Mouse (Mus musculus) liver, embryonic 15.5 days (tissue): ENCODE results near the gene Mrps17. TPM values are rescaled to one million over a fixed set of nuclear protein-coding genes. Genes with fewer than 3 reads are reported as not detected.

Source experiments
- ATAC-seq: fragments of 200-750 bp; cut with Nextera tagmentation; 2 replicates; pipeline ENCODE4 v1.8.0; 2017; ENCODE audit warnings: moderate number of reproducible peaks, mild to moderate bottlenecking, moderate library complexity; ENCODE audit not compliant: insufficient read depth
- H3K27ac ChIP-seq: fragments of 300-500 bp; sonication (generic); replicated peaks from 2 replicates; pipeline ENCODE4 v1.5.1; 2015; ENCODE audit warnings: mild to moderate bottlenecking, inconsistent platforms
- H3K27me3 ChIP-seq: fragments of 300-500 bp; sonication (generic); 2 replicates; pipeline ENCODE4 v1.6.1; 2015; ENCODE audit warnings: mild to moderate bottlenecking, inconsistent platforms
- H3K36me3 ChIP-seq: fragments of 300-500 bp; sonication (generic); replicated peaks from 2 replicates; pipeline ENCODE4 v1.6.1; 2015; ENCODE audit warnings: moderate library complexity, mild to moderate bottlenecking, inconsistent platforms
- H3K4me1 ChIP-seq: fragments of 300-500 bp; sonication (generic); replicated peaks from 2 replicates; pipeline ENCODE4 v1.6.1; 2015; ENCODE audit warnings: inconsistent platforms
- H3K4me2 ChIP-seq: fragments of 300-500 bp; sonication (generic); 2 replicates; pipeline ENCODE4 v1.6.1; 2015; ENCODE audit warnings: moderate library complexity, mild to moderate bottlenecking, inconsistent platforms
- H3K4me3 ChIP-seq: fragments of 300-500 bp; sonication (generic); replicated peaks from 2 replicates; pipeline ENCODE4 v1.5.1; 2015; ENCODE audit warnings: mild to moderate bottlenecking, inconsistent platforms
- H3K9ac ChIP-seq: fragments of 300-500 bp; sonication (generic); 2 replicates; pipeline ENCODE4 v1.6.1; 2015; ENCODE audit warnings: moderate library complexity, mild to moderate bottlenecking, inconsistent platforms
- H3K9me3 ChIP-seq: fragments of 300-500 bp; sonication (generic); replicated peaks from 2 replicates; pipeline ENCODE4 v1.6.1; 2016; ENCODE audit warnings: inconsistent platforms
- WGBS: fragments of 180-500 bp; shearing (Covaris S2); methylation state at CpG from one replicate; pipeline ENCODE4 v1.1.7; 2015; ENCODE audit warnings: mixed read lengths; ENCODE audit not compliant: insufficient replicate concordance; 5-methylcytosine and 5-hydroxymethylcytosine counted together
- polyA plus RNA-seq: library from polyadenylated mRNA; unstranded; fragments of >200 nt; fragmentation: Nextera tagmentation; extraction: Ambion mirVana; gene quantifications from 2 replicates; pipeline ENCODE4 v1.2.1, GENCODE M21; 2015

Mrps17 gene
- polyA plus RNA-seq, 1 experiment from 2014 or later, result 95.5 TPM

DNA sequence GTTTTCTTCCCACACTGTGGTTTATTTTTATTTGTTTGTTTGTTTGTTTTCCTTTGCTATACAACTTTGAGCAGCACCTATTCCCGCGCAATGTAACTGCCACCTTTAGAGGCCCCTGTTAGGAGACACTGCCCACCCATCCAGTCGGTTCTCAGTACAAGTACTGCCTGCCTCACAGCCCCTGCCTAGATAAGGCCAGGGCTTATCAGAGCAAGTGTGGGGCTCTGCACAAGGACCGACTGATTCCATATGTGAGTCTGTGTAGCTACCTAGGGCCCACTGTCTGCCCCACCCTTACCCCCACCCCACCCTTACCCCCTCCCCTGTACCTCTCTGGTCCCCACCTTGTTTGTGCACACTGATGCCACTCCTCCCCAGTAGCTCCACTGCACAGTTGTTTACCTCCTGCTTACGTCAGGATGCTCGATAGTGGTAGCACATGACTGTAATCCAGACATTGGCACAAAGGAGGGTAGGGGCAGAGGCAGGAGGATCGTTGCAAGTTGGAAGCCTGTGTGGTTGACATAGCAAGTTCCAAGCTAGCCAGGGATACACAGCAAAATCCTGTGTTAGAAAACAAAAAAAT is 27.7 kb downstream of the Mrps17 start:
- peak; percentile 95 for ATAC-seq
- Histone ChIP-seq H3K4me3 (no peak overlapping the region), H3K27ac (peak overlapping the region; percentile 79), H3K9me3 (no peaks in the 10 kb centered on the region), H3K4me1 (peaks cover 32% of the 10 kb centered on the region), H3K4me2 (peak overlapping the region; percentile 44), H3K9ac (no peak overlapping the region), H3K36me3 (peaks cover 28% of the 10 kb centered on the region), H3K27me3 (no peaks in the 10 kb centered on the region)
- WGBS, result 19% methylated on average over 7 of the region's 7 CpGs

DNA sequence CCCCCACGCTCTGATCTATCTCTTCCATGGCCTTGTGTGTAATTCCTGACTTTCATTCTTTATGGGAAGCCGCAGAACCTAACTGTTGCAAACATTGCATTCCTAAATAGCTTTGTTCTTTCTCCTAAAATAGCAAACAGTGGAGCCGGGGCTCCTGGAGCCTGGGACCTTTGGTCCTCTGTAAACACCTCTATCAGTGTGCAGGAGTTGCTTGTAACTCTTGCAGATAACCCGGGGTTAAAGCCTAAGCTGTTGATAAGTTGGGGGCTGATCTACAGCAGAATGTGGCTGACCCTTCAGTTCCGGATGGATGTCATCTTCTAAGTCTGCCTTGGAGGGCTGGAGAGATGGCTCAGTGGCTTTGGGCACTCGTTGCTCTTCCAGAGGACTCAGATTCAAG is 28.8 kb downstream of the Mrps17 start:
- Histone ChIP-seq H3K9me3 (no peaks in the 10 kb centered on the region), H3K9ac (peak overlapping the region; percentile 15; the same call in 1 of the 2 replicates), H3K27ac (peak overlapping the region; percentile 79), H3K4me3 (no peak overlapping the region), H3K36me3 (peaks cover 33% of the 10 kb centered on the region), H3K4me1 (peaks cover 32% of the 10 kb centered on the region), H3K27me3 (no peaks in the 10 kb centered on the region), H3K4me2 (peak overlapping the region; percentile 44)
- peak; percentile 50 for ATAC-seq
- 35% methylated on average over 6 of the region's 6 CpGs for WGBS

DNA sequence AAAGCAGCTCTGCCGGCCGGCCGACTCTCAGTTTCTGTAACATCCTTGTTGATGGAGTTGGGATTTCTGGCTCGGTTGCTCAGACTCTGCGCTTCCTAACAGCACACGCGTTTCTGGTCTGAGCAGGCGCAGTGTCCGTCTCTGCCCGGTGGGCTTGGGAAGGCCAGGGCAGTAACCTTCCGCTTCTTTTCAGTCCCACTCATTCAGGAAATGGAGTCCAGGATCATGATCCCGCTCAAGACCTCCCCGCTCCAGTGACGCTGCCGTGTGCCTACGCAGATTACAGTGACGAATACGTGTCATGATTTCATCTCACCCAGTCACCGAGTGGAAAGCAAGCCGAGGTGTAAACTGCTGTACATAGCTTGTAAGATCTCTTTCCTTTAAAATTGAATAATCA is 41.6 kb downstream of the Mrps17 start:
- H3K4me2 ChIP-seq, result no peak overlapping the region
- no peak overlapping the region for H3K9ac ChIP-seq
- H3K36me3 ChIP-seq, result peaks cover 12% of the 10 kb centered on the region; the same call in 1 of the 2 replicates
- H3K27ac ChIP-seq, result no peak overlapping the region
- ATAC-seq, result no peak
- WGBS, result 88% methylated on average over 20 of the region's 20 CpGs
- H3K9me3 ChIP-seq, result no peaks in the 10 kb centered on the region
- H3K4me3 ChIP-seq, result no peak overlapping the region
- H3K4me1 ChIP-seq, result no peaks in the 10 kb centered on the region
- no peaks in the 10 kb centered on the region for H3K27me3 ChIP-seq

DNA sequence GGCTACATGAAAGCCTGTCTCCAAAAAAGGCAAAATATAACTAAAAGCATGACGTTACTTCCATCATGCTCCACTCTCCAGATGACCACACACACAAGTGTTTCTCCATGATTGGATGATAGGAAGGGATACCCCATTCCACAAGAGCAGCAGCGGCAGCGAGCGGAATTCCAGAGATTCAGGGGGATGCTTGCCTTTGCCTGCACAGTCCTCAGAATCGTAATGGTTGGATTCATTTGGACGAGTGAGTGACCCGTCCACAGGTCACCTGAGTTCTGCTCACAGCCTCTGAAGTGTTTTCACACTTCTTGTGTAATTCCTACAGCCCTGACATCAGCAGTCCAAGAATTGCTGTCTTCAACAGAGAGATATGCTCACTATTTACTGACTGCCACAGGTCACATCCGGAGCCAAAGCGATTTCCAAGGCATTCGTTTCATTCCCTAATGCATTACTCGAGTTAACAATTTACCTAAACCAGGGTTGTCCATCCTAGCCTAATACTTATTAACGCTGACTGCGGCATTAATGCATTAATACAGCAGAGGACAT is 44.7 kb downstream of the Mrps17 start:
- 67% methylated on average over 13 of the region's 13 CpGs for WGBS
- peaks cover 13% of the 10 kb centered on the region; the same call in 1 of the 2 replicates for H3K36me3 ChIP-seq
- no peak overlapping the region for H3K4me3 ChIP-seq
- no peak overlapping the region for H3K9ac ChIP-seq
- H3K27me3 ChIP-seq, result no peaks in the 10 kb centered on the region
- no peak overlapping the region for H3K27ac ChIP-seq
- 0 out of 2 replicates have a peak, but pooled peaks have one; percentile 37 for ATAC-seq
- no peaks in the 10 kb centered on the region for H3K4me1 ChIP-seq
- no peak overlapping the region for H3K4me2 ChIP-seq
- H3K9me3 ChIP-seq, result no peaks in the 10 kb centered on the region

DNA sequence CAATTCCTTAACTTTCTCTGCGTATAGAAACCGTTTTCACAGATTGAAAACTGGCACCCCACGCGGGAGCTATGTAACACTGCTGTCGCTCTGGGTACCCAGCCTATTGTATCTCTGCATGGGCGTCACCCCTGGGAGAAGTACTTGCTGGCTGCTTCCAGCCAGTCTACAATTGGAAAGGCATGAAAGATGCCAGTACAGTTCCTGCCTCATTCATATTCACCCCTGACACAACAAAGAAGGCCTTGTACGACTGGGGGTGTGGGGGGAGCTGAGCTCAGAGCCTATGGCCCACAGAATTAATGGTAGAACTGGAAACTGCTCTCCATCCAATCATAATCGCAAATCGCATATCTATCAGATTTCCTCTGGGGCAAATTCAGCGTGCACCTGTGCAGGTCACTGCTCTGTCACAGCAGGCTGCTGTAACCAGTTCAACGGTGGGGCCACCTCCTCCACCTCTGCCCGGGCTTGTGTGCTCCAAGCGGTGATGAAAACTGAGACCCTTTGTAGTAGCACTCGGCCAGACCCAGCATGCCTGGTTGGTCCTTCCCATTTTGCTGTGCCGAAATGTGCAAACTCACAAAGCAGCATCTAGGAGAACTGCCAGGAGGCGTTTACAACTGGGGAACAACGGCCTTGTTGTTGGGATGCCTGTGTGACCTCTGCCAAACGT is 46.7 kb downstream of the Mrps17 start:
- no peak overlapping the region for H3K27ac ChIP-seq
- no peaks in the 10 kb centered on the region for H3K4me1 ChIP-seq
- H3K36me3 ChIP-seq, result peaks cover 16% of the 10 kb centered on the region
- 73% methylated on average over 18 of the region's 18 CpGs for WGBS
- no peak overlapping the region for H3K9ac ChIP-seq
- no peaks in the 10 kb centered on the region for H3K27me3 ChIP-seq
- ATAC-seq, result no peak
- H3K4me3 ChIP-seq, result no peak overlapping the region
- H3K9me3 ChIP-seq, result no peaks in the 10 kb centered on the region
- H3K4me2 ChIP-seq, result no peak overlapping the region

DNA sequence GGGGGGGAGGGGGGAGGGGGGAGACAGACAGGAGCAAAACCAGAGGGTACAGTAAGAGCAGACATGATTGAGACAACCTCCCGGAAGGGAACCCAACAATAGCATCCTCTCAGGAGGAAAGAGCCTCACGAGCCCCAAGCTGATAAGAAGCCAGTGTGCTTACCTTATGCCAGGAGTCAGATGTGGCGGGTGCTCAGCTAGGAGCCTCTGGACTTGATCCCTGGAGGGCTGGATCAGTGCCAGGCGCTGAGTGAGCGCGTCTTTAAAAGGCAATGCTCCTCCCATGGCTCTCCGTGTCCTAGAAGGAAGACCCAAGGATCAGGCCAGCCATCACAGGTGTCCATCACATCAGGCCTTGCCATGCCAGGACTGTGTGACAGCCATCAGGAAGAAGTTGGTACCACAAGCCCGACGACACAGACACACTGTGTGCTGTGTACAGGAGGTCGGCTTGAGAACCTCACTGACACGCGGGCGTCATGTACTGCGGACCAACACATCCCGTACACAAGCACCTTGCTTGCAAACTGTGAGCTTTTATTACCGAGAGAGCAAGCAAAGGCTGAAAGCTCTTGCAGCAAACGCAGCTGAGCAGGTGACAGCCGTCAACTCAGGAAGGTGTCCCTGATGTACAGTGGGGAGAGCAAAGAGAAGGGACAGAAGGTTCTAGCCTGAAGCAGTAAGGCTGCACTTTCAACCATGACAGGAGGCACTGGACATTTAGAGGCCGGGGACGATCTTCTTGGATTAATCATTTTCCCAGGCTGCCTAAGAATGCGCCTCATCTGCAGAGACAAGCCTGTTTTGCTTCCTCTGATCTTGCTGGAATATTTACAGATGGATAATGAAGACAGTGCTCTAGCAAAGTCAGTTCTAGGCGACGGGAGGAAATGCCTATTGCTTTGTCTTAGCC is 55.4 kb downstream of the Mrps17 start:
- Histone ChIP-seq H3K9me3 (no peaks in the 10 kb centered on the region), H3K36me3 (peaks cover 44% of the 10 kb centered on the region), H3K4me2 (no peak overlapping the region), H3K27me3 (no peaks in the 10 kb centered on the region), H3K9ac (no peak overlapping the region), H3K4me1 (peaks cover 6% of the 10 kb centered on the region; the same call in 1 of the 2 replicates), H3K27ac (no peak overlapping the region), H3K4me3 (no peak overlapping the region)
- ATAC-seq, result 0 out of 2 replicates have a peak, but pooled peaks have one; percentile 9
- 76% methylated on average over 23 of the region's 23 CpGs for WGBS

Other genes starting within 250 kb of the Mrps17 start
- 14.7 and 16.9 TPM in 2 replicates for gene Sfswap, start 214.3 kb upstream of the Mrps17 start, polyA plus RNA-seq
- gene Mmp17, start 131.3 kb upstream of the Mrps17 start, polyA plus RNA-seq, result 0.21 and 0.25 TPM in 2 replicates
- gene Zfp11, start 45.4 kb upstream of the Mrps17 start, polyA plus RNA-seq, result 0.60 and 0.79 TPM in 2 replicates
- gene Sept14, start 7.0 kb upstream of the Mrps17 start, polyA plus RNA-seq, result not detected in 2 replicates
- gene Nipsnap2, start 9.6 kb downstream of the Mrps17 start, polyA plus RNA-seq, result 20.2 and 23.1 TPM in 2 replicates
- 84.1 and 86.5 TPM in 2 replicates for gene Psph, start 72.0 kb downstream of the Mrps17 start, polyA plus RNA-seq
- gene Sumf2, start 131.5 kb downstream of the Mrps17 start, polyA plus RNA-seq, result 17.6 and 18.5 TPM in 2 replicates
- gene Chchd2, start 172.0 kb downstream of the Mrps17 start, polyA plus RNA-seq, result 519 and 524 TPM in 2 replicates
- 0.62 and 0.69 TPM in 2 replicates for gene Zbed5, start 180.2 kb downstream of the Mrps17 start, polyA plus RNA-seq
- 0.10 and 0.20 TPM in 2 replicates for gene Phkg1, start 183.1 kb downstream of the Mrps17 start, polyA plus RNA-seq
- gene Nupr1l, start 193.0 kb downstream of the Mrps17 start, polyA plus RNA-seq, result 0.29 and 0.67 TPM in 2 replicates
- gene Vkorc1l1, start 226.5 kb downstream of the Mrps17 start, polyA plus RNA-seq, result 18.4 and 21.7 TPM in 2 replicates